Mouse (Mus musculus) hindbrain, embryonic 14.5 days (tissue): Measurements from ENCODE around the gene P2ry12. TPM values are rescaled to one million over a fixed set of nuclear protein-coding genes. Genes with fewer than 3 reads are reported as not detected.

ENCODE experiments used
- ATAC-seq: fragments of 200-750 bp; cut with Nextera tagmentation; 2 replicates; pipeline ENCODE4 v1.8.0; 2017; ENCODE audit warnings: moderate number of reproducible peaks, mild to moderate bottlenecking, moderate TSS enrichment, moderate library complexity; ENCODE audit not compliant: low FRiP score
- DNase-seq: peaks from one replicate; pipeline ENCODE4 v3.0.0-alpha.2; 2015; ENCODE audit warnings: low spot score
- H3K27ac ChIP-seq: fragments of 300-500 bp; sonication (generic); 2 replicates; pipeline ENCODE4 v1.5.1; 2014; ENCODE audit warnings: mild to moderate bottlenecking, moderate library complexity
- H3K27me3 ChIP-seq: fragments of 300-500 bp; sonication (generic); 2 replicates; pipeline ENCODE4 v1.6.1; 2014; ENCODE audit warnings: mild to moderate bottlenecking, low read length, mixed read lengths; ENCODE audit not compliant: control insufficient read depth, insufficient read depth
- H3K36me3 ChIP-seq: fragments of 300-500 bp; sonication (generic); replicated peaks from 2 replicates; pipeline ENCODE4 v1.6.1; 2014; ENCODE audit not compliant: control insufficient read depth, insufficient read depth
- H3K4me1 ChIP-seq: fragments of 300-500 bp; sonication (generic); replicated peaks from 2 replicates; pipeline ENCODE4 v1.6.1; 2014; ENCODE audit warnings: antibody characterized with exemption, low read length, mixed read lengths; ENCODE audit not compliant: control insufficient read depth, insufficient read depth
- H3K4me2 ChIP-seq: fragments of 300-500 bp; sonication (generic); replicated peaks from 2 replicates; pipeline ENCODE4 v1.6.1; 2014; ENCODE audit warnings: mild to moderate bottlenecking, moderate library complexity
- H3K4me3 ChIP-seq: fragments of 300-500 bp; sonication (generic); replicated peaks from 2 replicates; pipeline ENCODE4 v1.5.1; 2014; ENCODE audit warnings: mild to moderate bottlenecking, low read length
- H3K9ac ChIP-seq: fragments of 300-500 bp; sonication (generic); 2 replicates; pipeline ENCODE4 v1.6.1; 2014
- H3K9me3 ChIP-seq: fragments of 300-500 bp; sonication (generic); 2 replicates; pipeline ENCODE4 v1.6.1; 2016; ENCODE audit warnings: low read length; ENCODE audit not compliant: control insufficient read depth
- WGBS: fragments of 180-500 bp; shearing (Covaris S2); extraction: QIAGEN DNeasy Blood & Tissue Kit; methylation state at CpG from one replicate; pipeline ENCODE4 v1.1.7; 2014; 5-methylcytosine and 5-hydroxymethylcytosine counted together
- polyA plus RNA-seq: library from polyadenylated mRNA; unstranded; fragments of >200 nt; fragmentation: Nextera tagmentation; extraction: Ambion mirVana; gene quantifications from 2 replicates; pipeline ENCODE4 v1.2.1, GENCODE M21; 2014

Gene P2ry12
- polyA plus RNA-seq, 1 experiment from 2014 or later: 10.0 TPM

- 91% methylated on average over 4 of the region's 4 CpGs for WGBS
- no peak overlapping the region for H3K4me2 ChIP-seq
- H3K27me3 ChIP-seq: no peaks in the 10 kb centered on the region
- DNase-seq (no peak), ATAC-seq (no peak)
- no peak overlapping the region for H3K4me3 ChIP-seq
- no peaks in the 10 kb centered on the region for H3K4me1 ChIP-seq
- H3K36me3 ChIP-seq: no peaks in the 10 kb centered on the region
- no peak overlapping the region for H3K9ac ChIP-seq
- H3K27ac ChIP-seq: no peak overlapping the region
- no peaks in the 10 kb centered on the region for H3K9me3 ChIP-seq
Measured at GRCm38 (mm10) chr3:59197329-59197948, 65.2 kb downstream of the P2ry12 start.

DNA sequence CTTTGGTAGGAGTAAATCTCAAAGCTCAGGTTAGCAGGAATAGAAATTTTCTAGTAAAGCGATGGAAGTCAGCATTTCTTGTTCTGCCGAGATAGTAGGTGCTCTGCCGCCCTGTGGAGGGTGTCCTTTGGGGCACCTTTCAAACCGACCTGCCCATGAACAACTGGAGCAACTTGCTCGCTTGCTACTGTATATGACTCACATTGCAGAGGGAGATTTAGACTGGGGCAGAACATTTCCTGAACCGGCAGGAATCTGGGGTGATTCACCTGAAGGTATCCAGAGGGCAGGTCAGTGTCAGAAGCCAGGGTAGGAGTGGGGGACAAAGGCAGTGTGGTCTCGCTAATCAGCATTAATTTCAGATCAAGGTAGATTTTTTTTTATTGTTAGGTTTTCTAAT lies 67.7 kb downstream of the P2ry12 start, which contains the start of gene Gpr87:
Gpr87 (minus strand) TSS at position 167 of the 400 bp plus-strand sequence.
- no peaks in the 10 kb centered on the region for H3K9me3 ChIP-seq
- 88% methylated on average over 7 of the region's 7 CpGs for WGBS
- H3K4me1 ChIP-seq: no peaks in the 10 kb centered on the region
- H3K27ac ChIP-seq: no peak within 1 kb of the TSS
- H3K36me3 ChIP-seq: no peaks in the 10 kb centered on the region
- DNase-seq: no peak
- H3K4me3 ChIP-seq: no peak within 1 kb of the TSS
- H3K27me3 ChIP-seq: no peaks in the 10 kb centered on the region
- H3K9ac ChIP-seq: no peak within 1 kb of the TSS
- no peak for ATAC-seq
- no peak within 1 kb of the TSS for H3K4me2 ChIP-seq

GRCm38 (mm10) chr3:59194099-59194498 lies 68.6 kb downstream of the P2ry12 start:
- no peaks in the 10 kb centered on the region for H3K9me3 ChIP-seq
- no peaks in the 10 kb centered on the region for H3K4me1 ChIP-seq
- no peak for DNase-seq
- ATAC-seq: no peak
- H3K27me3 ChIP-seq: no peaks in the 10 kb centered on the region
- H3K36me3 ChIP-seq: no peaks in the 10 kb centered on the region
- no peak overlapping the region for H3K4me2 ChIP-seq
- 95% methylated on average over 7 of the region's 7 CpGs for WGBS
- no peak overlapping the region for H3K9ac ChIP-seq
- no peak overlapping the region for H3K27ac ChIP-seq
- H3K4me3 ChIP-seq: no peak overlapping the region

DNA sequence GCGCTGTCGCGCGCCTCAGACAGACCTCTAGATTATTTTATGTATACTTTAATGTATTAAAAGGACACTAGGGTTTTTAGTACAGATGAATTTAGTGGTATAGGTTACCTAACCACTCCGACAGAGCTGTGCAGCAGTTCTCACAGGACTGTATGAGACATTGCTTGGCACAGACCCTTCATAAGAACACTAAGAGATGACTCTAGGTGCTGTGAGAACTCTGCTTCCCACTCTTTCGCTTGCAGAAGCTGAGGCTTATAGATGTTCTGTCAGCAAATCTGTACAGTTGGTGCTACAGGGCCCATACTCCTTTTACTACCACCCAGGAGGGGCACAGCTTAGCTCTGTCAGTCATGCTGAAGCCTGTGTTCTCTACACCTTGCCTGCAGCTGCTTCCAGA lies 71.0 kb downstream of the P2ry12 start:
- no peak overlapping the region for H3K9ac ChIP-seq
- H3K4me2 ChIP-seq: no peak overlapping the region
- no peak for DNase-seq
- H3K9me3 ChIP-seq: no peaks in the 10 kb centered on the region
- no peak overlapping the region for H3K4me3 ChIP-seq
- no peak for ATAC-seq
- H3K36me3 ChIP-seq: no peaks in the 10 kb centered on the region
- no peak overlapping the region for H3K27ac ChIP-seq
- WGBS: 96% methylated on average over 6 of the region's 6 CpGs
- no peaks in the 10 kb centered on the region for H3K4me1 ChIP-seq
- H3K27me3 ChIP-seq: no peaks in the 10 kb centered on the region

DNA sequence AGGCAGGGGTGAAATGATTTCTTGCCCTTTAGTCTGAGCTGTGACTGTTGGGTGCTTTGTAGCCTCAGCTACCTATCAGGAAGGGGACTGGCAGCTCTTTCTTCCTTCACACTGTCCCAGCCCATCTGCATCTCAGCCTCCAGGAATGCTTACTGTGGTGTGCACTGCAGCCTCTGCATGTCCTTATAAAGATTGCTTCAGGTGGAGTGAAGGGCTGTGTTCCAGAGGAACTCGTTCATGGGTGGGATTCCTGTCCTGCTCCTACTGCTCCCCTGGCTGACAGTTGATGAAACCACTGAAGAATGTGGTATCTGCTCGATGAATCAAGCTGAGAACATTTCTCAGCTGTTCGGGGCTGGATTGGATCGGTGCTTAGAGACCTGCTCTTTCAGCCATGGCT lies 75.3 kb downstream of the P2ry12 start:
- H3K4me3 ChIP-seq: no peak overlapping the region
- WGBS: 88% methylated on average over 4 of the region's 4 CpGs
- no peak for ATAC-seq
- H3K9ac ChIP-seq: no peak overlapping the region
- no peaks in the 10 kb centered on the region for H3K36me3 ChIP-seq
- no peaks in the 10 kb centered on the region for H3K9me3 ChIP-seq
- H3K4me1 ChIP-seq: no peaks in the 10 kb centered on the region
- no peak overlapping the region for H3K4me2 ChIP-seq
- no peak overlapping the region for H3K27ac ChIP-seq
- H3K27me3 ChIP-seq: no peaks in the 10 kb centered on the region
- DNase-seq: no peak

- H3K27ac ChIP-seq: no peak overlapping the region
- no peak overlapping the region for H3K4me2 ChIP-seq
- H3K27me3 ChIP-seq: no peaks in the 10 kb centered on the region
- H3K9me3 ChIP-seq: no peaks in the 10 kb centered on the region
- H3K36me3 ChIP-seq: no peaks in the 10 kb centered on the region
- DNase-seq: no peak
- 78% methylated on average over 4 of the region's 4 CpGs for whole genome bisulfite sequencing
- no peaks in the 10 kb centered on the region for H3K4me1 ChIP-seq
- no peak overlapping the region for H3K9ac ChIP-seq
- no peak for ATAC-seq
- no peak overlapping the region for H3K4me3 ChIP-seq
Measured at GRCm38 (mm10) chr3:59185662-59186061, 77.0 kb downstream of the P2ry12 start.

DNA sequence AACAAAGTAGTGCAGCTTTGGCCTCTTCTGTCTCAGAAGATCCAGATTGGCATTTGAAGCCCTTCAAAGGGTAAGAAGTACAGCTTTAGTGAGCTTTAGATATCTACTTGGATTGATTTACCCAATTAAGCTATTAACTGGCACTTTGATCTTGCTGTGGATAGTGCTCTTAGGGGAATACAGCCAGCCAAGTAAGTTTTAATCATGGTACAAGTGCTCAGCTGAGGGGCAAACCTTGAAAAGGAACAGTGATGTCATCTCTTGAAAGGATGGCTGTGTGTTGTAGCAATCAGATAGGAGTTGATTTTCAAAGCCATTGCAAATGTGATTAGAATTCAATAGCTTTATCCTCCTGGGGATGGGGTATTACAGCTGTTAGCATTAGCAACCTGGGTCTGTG lies 80.5 kb downstream of the P2ry12 start:
- no peak for DNase-seq
- peak; percentile 32; the same call in 1 of the 2 replicates for ATAC-seq
- Histone ChIP-seq H3K27me3 (no peaks in the 10 kb centered on the region), H3K9ac (no peak overlapping the region), H3K36me3 (no peaks in the 10 kb centered on the region), H3K4me3 (no peak overlapping the region), H3K27ac (no peak overlapping the region), H3K4me1 (no peaks in the 10 kb centered on the region), H3K4me2 (no peak overlapping the region), H3K9me3 (no peaks in the 10 kb centered on the region)

DNA sequence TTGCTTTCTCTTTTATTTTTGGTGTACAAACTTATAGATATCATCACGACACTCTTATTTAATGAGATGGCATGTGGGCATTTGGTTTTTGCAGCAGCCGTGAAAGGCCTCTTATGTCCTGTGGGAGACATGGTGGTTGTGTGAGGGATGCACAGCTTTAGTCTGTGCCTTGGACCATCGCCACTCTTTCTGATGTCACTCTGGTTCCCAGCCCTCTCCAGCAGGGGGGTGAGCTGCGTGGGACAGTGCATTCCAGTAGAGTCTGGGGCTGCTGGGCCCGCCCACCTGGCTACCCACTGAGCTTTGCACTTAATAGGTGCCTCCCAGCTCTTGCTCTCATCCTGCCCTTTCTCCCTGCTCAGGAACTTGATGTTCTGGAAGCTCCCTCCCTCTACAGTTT lies 81.5 kb downstream of the P2ry12 start:
- no peaks in the 10 kb centered on the region for H3K27me3 ChIP-seq
- H3K9me3 ChIP-seq: no peaks in the 10 kb centered on the region
- WGBS: 62% methylated on average over 5 of the region's 5 CpGs
- H3K4me3 ChIP-seq: no peak overlapping the region
- H3K27ac ChIP-seq: no peak overlapping the region
- no peak for DNase-seq
- no peaks in the 10 kb centered on the region for H3K36me3 ChIP-seq
- no peak overlapping the region for H3K9ac ChIP-seq
- no peaks in the 10 kb centered on the region for H3K4me1 ChIP-seq
- no peak overlapping the region for H3K4me2 ChIP-seq
- peak; percentile 40; the same call in 1 of the 2 replicates for ATAC-seq

- Histone ChIP-seq H3K9ac (no peak overlapping the region), H3K4me2 (no peak overlapping the region), H3K27ac (no peak overlapping the region), H3K9me3 (no peaks in the 10 kb centered on the region), H3K36me3 (no peaks in the 10 kb centered on the region), H3K4me3 (no peak overlapping the region), H3K4me1 (no peaks in the 10 kb centered on the region), H3K27me3 (no peaks in the 10 kb centered on the region)
- ATAC-seq (no peak), DNase-seq (no peak)
- WGBS: 79% methylated on average over 5 of the region's 5 CpGs
Measured at GRCm38 (mm10) chr3:59176871-59177270, 85.8 kb downstream of the P2ry12 start.

GRCm38 (mm10) chr3:59175234-59175633 lies 87.4 kb downstream of the P2ry12 start:
- Histone ChIP-seq H3K36me3 (no peaks in the 10 kb centered on the region), H3K27ac (no peak overlapping the region), H3K9me3 (no peaks in the 10 kb centered on the region), H3K4me1 (no peaks in the 10 kb centered on the region), H3K4me2 (no peak overlapping the region), H3K4me3 (no peak overlapping the region), H3K9ac (no peak overlapping the region), H3K27me3 (no peaks in the 10 kb centered on the region)
- DNase-seq (peak; percentile 73), ATAC-seq (peak; percentile 78; the same call in 1 of the 2 replicates)
- WGBS: 44% methylated on average over 5 of the region's 5 CpGs
